Mouse (Mus musculus) MEL (cell line): ENCODE measurements around the gene Nos1. TPM values are rescaled to one million over a fixed set of nuclear protein-coding genes. Genes with fewer than 3 reads are reported as not detected.

Experiments
- DNase-seq: peaks from one replicate; pipeline ENCODE4 v3.0.0; 2011; ENCODE audit warnings: low read depth, low spot score
- H3K27ac ChIP-seq: 2 replicates; pipeline ENCODE4 v1.5.1; 2012; ENCODE audit warnings: low read depth, mild to moderate bottlenecking, control low read depth, low read length, moderate library complexity; ENCODE audit not compliant: control insufficient read depth
- H3K27me3 ChIP-seq, 2 experiments: fragments of 150-350 bp in 1 of 2; sonication (generic) in 1 of 2; 2 replicates each; pipeline ENCODE4 v1.6.1; 2012; ENCODE audit warnings: low read length in 2 of 2, mild to moderate bottlenecking in 2 of 2, improper control_type of control experiment in 1 of 2, moderate library complexity in 1 of 2; ENCODE audit not compliant: insufficient read depth in 2 of 2, control insufficient read depth in 1 of 2
- H3K36me3 ChIP-seq, 2 experiments: 2 replicates each; pipeline ENCODE4 v1.6.1; 2012 to 2014; ENCODE audit warnings: low read length in 2 of 2, improper control_type of control experiment in 1 of 2, inconsistent platforms in 1 of 2, mild to moderate bottlenecking in 1 of 2; ENCODE audit not compliant: insufficient read depth in 2 of 2, control insufficient read depth in 1 of 2
- H3K4me1 ChIP-seq, 2 experiments: fragments of 150-350 bp in 1 of 2; sonication (generic) in 1 of 2; 2 replicates each; pipeline ENCODE4 v1.6.1; 2012; ENCODE audit warnings: low read length in 2 of 2, improper control_type of control experiment in 1 of 2, mild to moderate bottlenecking in 1 of 2; ENCODE audit not compliant: insufficient read depth in 2 of 2, control insufficient read depth in 1 of 2
- H3K4me3 ChIP-seq, 2 experiments: fragments of 150-350 bp in 1 of 2; sonication (generic) in 1 of 2; 2 replicates each; pipeline ENCODE4 v1.5.1; 2012; ENCODE audit warnings: low read depth in 2 of 2, low read length in 2 of 2, mild to moderate bottlenecking in 2 of 2, moderate library complexity in 2 of 2, control low read depth in 1 of 2, improper control_type of control experiment in 1 of 2; ENCODE audit not compliant: control insufficient read depth in 1 of 2, insufficient read depth in 1 of 2
- H3K79me2 ChIP-seq: 2 replicates; pipeline ENCODE4 v1.6.1; 2012; ENCODE audit warnings: mild to moderate bottlenecking, low read length, moderate library complexity; ENCODE audit not compliant: control insufficient read depth, poor library complexity, insufficient read depth
- H3K9ac ChIP-seq: 2 replicates; pipeline ENCODE4 v1.6.1; 2012; ENCODE audit warnings: low read depth, mild to moderate bottlenecking, control low read depth, low read length, moderate library complexity; ENCODE audit not compliant: control insufficient read depth, poor library complexity, severe bottlenecking
- H3K9me3 ChIP-seq: fragments of 150-350 bp; sonication (generic); replicated peaks from 2 replicates; pipeline ENCODE4 v1.6.1; 2012; ENCODE audit warnings: mild to moderate bottlenecking, low read length, improper control_type of control experiment, moderate library complexity; ENCODE audit not compliant: insufficient read depth
- CTCF ChIP-seq, 3 experiments: IDR thresholded peaks in 2 of 3; conservative IDR thresholded peaks in 1 of 3; 2 replicates each; pipeline ENCODE4 v1.5.1; 2011 to 2012; ENCODE audit warnings: low read length in 3 of 3, low read depth in 2 of 3, mild to moderate bottlenecking in 2 of 3, improper control_type of control experiment in 1 of 3, inconsistent platforms in 1 of 3, mixed read lengths in 1 of 3, moderate library complexity in 1 of 3; ENCODE audit not compliant: control insufficient read depth in 1 of 3, insufficient read depth in 1 of 3, poor library complexity in 1 of 3, severe bottlenecking in 1 of 3
- ETS1 ChIP-seq: IDR thresholded peaks from 2 replicates; pipeline ENCODE4 v1.6.1; 2012; ENCODE audit warnings: low read depth, mild to moderate bottlenecking, inconsistent platforms, low read length, improper control_type of control experiment, moderate library complexity
- GABPA ChIP-seq: IDR thresholded peaks from 2 replicates; pipeline ENCODE4 v1.6.1; 2012; ENCODE audit warnings: low read depth, mild to moderate bottlenecking, inconsistent platforms, low read length, improper control_type of control experiment, moderate library complexity
- KAT2A ChIP-seq: conservative IDR thresholded peaks from 2 replicates; pipeline ENCODE4 v1.6.1; 2012; ENCODE audit warnings: low read depth, low read length, improper control_type of control experiment, inconsistent platforms
- MAFK ChIP-seq: IDR thresholded peaks from 2 replicates; pipeline ENCODE4 v1.6.1; 2011; ENCODE audit warnings: low read depth, mild to moderate bottlenecking, low read length, improper control_type of control experiment, borderline replicate concordance
- MAZ ChIP-seq: IDR thresholded peaks from 2 replicates; pipeline ENCODE4 v1.6.1; 2012; ENCODE audit warnings: low read depth, mild to moderate bottlenecking, inconsistent platforms, low read length, improper control_type of control experiment
- MXI1 ChIP-seq: IDR thresholded peaks from 2 replicates; pipeline ENCODE4 v1.6.1; 2011; ENCODE audit warnings: mild to moderate bottlenecking, low read depth, low read length, improper control_type of control experiment
- NRF1 ChIP-seq: IDR thresholded peaks from 2 replicates; pipeline ENCODE4 v1.6.1; 2014; ENCODE audit warnings: low read depth, mild to moderate bottlenecking, inconsistent platforms, low read length, improper control_type of control experiment, moderate library complexity; ENCODE audit not compliant: poor library complexity, insufficient read depth, severe bottlenecking
- POLR2A ChIP-seq, 2 experiments: IDR thresholded peaks; 2 replicates each; pipeline ENCODE4 v1.6.1; 2011 to 2012; ENCODE audit warnings: low read length in 2 of 2, mild to moderate bottlenecking in 2 of 2, control low read depth in 1 of 2, improper control_type of control experiment in 1 of 2, low read depth in 1 of 2, moderate library complexity in 1 of 2; ENCODE audit not compliant: control insufficient read depth in 1 of 2, insufficient read depth in 1 of 2, poor library complexity in 1 of 2
- POLR2AphosphoS2 ChIP-seq: IDR thresholded peaks from 2 replicates; pipeline ENCODE4 v1.6.1; 2011; ENCODE audit warnings: low read length, improper control_type of control experiment
- POLR2AphosphoS5 ChIP-seq: IDR thresholded peaks from 2 replicates; pipeline ENCODE4 v1.6.1; 2012; ENCODE audit warnings: low read depth, borderline replicate concordance, mild to moderate bottlenecking, inconsistent platforms, low read length, moderate library complexity, mixed read lengths
- RAD21 ChIP-seq: IDR thresholded peaks from 2 replicates; pipeline ENCODE4 v1.6.1; 2011; ENCODE audit warnings: mild to moderate bottlenecking, low read depth, low read length, improper control_type of control experiment
- RCOR1 ChIP-seq: IDR thresholded peaks from 2 replicates; pipeline ENCODE4 v1.6.1; 2012; ENCODE audit warnings: low read depth, mild to moderate bottlenecking, inconsistent platforms, low read length, improper control_type of control experiment
- TAL1 ChIP-seq: IDR thresholded peaks from 2 replicates; pipeline ENCODE4 v1.6.1; 2012; ENCODE audit warnings: mild to moderate bottlenecking, inconsistent platforms, low read length, moderate library complexity, mixed read lengths
- TCF12 ChIP-seq: IDR thresholded peaks from 2 replicates; pipeline ENCODE4 v1.6.1; 2014; ENCODE audit warnings: low read depth, mild to moderate bottlenecking, inconsistent platforms, low read length, improper control_type of control experiment, moderate library complexity
- USF1 ChIP-seq: IDR thresholded peaks from 2 replicates; pipeline ENCODE4 v1.6.1; 2014; ENCODE audit warnings: low read depth, mild to moderate bottlenecking, inconsistent platforms, low read length, improper control_type of control experiment, moderate library complexity
- ZC3H11A ChIP-seq: IDR thresholded peaks from 2 replicates; pipeline ENCODE4 v1.6.1; 2012; ENCODE audit warnings: low read depth, mild to moderate bottlenecking, inconsistent platforms, low read length, improper control_type of control experiment
- polyA plus RNA-seq, 2 experiments: library from polyadenylated mRNA; stranded (reverse) in 1 of 2; unstranded in 1 of 2; fragments of >175 nt in 1 of 2; fragments of >200 nt in 1 of 2; gene quantifications; 2 replicates each; pipeline versions ENCODE4 v1.2.1 to v1.2.4; 2012; ENCODE audit warnings: low replicate concordance in 2 of 2, low read depth in 1 of 2; ENCODE audit not compliant: insufficient read length in 2 of 2, insufficient read depth in 1 of 2, missing spikeins in 1 of 2
- total RNA-seq: library from RNA; depleted of rRNA; stranded (reverse); fragments of 300-350 nt; gene quantifications from 2 replicates; pipeline ENCODE4 v1.2.3, GENCODE M21; 2012

The Nos1 gene
- total and polyA plus RNA-seq, 3 experiments: 0.35 to 1.5 TPM; not detected in 1

- H3K36me3 ChIP-seq: no peaks in the 10 kb centered on the region
- H3K4me1 ChIP-seq: no peaks in the 10 kb centered on the region
- no peak for DNase-seq
Observed at GRCm38 (mm10) chr5:117999061-117999460, 218.2 kb downstream of the Nos1 start.

GRCm38 (mm10) chr5:117999584-117999983, 218.8 kb downstream of the Nos1 start:
- H3K4me1 ChIP-seq: no peaks in the 10 kb centered on the region
- no peaks in the 10 kb centered on the region for H3K27me3 ChIP-seq
- H3K9me3 ChIP-seq: no peaks in the 10 kb centered on the region
- no peaks in the 10 kb centered on the region for H3K36me3 ChIP-seq
- TF ChIP-seq MAZ (no peak), MAFK (no peak), USF1 (no peak), POLR2A (IDR thresholded peaks at IDR 0.05; ENCODE audit: control insufficient read depth in 1 of 2, insufficient read depth in 1 of 2, low read depth in 1 of 2, low read length in 2 of 2, poor library complexity in 1 of 2) (no peak)
- no peak for DNase-seq
- H3K9ac ChIP-seq: no peak overlapping the region
- no peak overlapping the region for H3K4me3 ChIP-seq
- no peaks in the 10 kb centered on the region for H3K79me2 ChIP-seq
- H3K27ac ChIP-seq: no peak overlapping the region

More at GRCm38 (mm10) chr5:117999061-117999460, 218.2 kb downstream of the Nos1 start:
- no peak overlapping the region for H3K4me3 ChIP-seq
- H3K9ac ChIP-seq: no peak overlapping the region
- no peaks in the 10 kb centered on the region for H3K9me3 ChIP-seq
- H3K79me2 ChIP-seq: no peaks in the 10 kb centered on the region
- no peaks in the 10 kb centered on the region for H3K27me3 ChIP-seq
- TF ChIP-seq RAD21 (no peak), TCF12 (no peak), KAT2A (no peak), TAL1 (no peak), POLR2AphosphoS2 (no peak), GABPA (no peak), POLR2AphosphoS5 (no peak), ETS1 (no peak), ZC3H11A (no peak), POLR2A (IDR thresholded peaks at IDR 0.05; ENCODE audit: control insufficient read depth in 1 of 2, insufficient read depth in 1 of 2, low read depth in 1 of 2, low read length in 2 of 2, poor library complexity in 1 of 2) (no peak), RCOR1 (no peak), CTCF (IDR thresholded peaks at IDR 0.05 in 2 of 3, conservative IDR thresholded peaks at IDR 0.05 in 1 of 3; ENCODE audit: control insufficient read depth in 1 of 3, insufficient read depth in 1 of 3, low read depth in 2 of 3, low read length in 3 of 3, poor library complexity in 1 of 3, severe bottlenecking in 1 of 3) (no peak), NRF1 (no peak), MXI1 (no peak)
- H3K27ac ChIP-seq: no peak overlapping the region
